Mouse (Mus musculus): ENCODE data around the gene Cpeb1. TPM values are rescaled to one million over a fixed set of nuclear protein-coding genes. Genes with fewer than 3 reads are reported as not detected.

Gene Cpeb1
- polyA plus RNA-seq, 1 experiment from 2014 or later = 0.15 TPM

Other genes with a start within 250 kb of the Cpeb1 start
- 1.3 and 2.0 TPM in 2 replicates for gene Pde8a, start 241.9 kb downstream of the Cpeb1 start, polyA plus RNA-seq (2016; fragmentation: Nextera tagmentation; extraction: Ambion mirVana)
- gene Rps17, start 110.2 kb downstream of the Cpeb1 start, polyA plus RNA-seq (2016; fragmentation: Nextera tagmentation; extraction: Ambion mirVana) = 991 and 1,051 TPM in 2 replicates
- gene Ap3b2, start 38.5 kb upstream of the Cpeb1 start, polyA plus RNA-seq (2016; fragmentation: Nextera tagmentation; extraction: Ambion mirVana) = 0.13 and 0.35 TPM in 2 replicates
- gene BC048679, start 42.8 kb upstream of the Cpeb1 start, polyA plus RNA-seq (2016; fragmentation: Nextera tagmentation; extraction: Ambion mirVana) = not detected in 2 replicates
- gene Fsd2, start 111.5 kb upstream of the Cpeb1 start, polyA plus RNA-seq (2016; fragmentation: Nextera tagmentation; extraction: Ambion mirVana) = 0.05 and 0.06 TPM in 2 replicates
- gene Whamm, start 115.8 kb upstream of the Cpeb1 start, polyA plus RNA-seq (2016; fragmentation: Nextera tagmentation; extraction: Ambion mirVana) = 8.2 and 9.6 TPM in 2 replicates

All from liver, embryonic 12.5 days (tissue).